Mouse (Mus musculus) liver, embryonic 14.5 days (tissue): ENCODE measurements around the gene Olfr187.

Experiments used
- CTCF ChIP-seq: IDR thresholded peaks from 2 replicates; pipeline ENCODE4 v1.5.1; 2016; ENCODE audit warnings: antibody characterized with exemption, low read depth, control low read depth
- EP300 ChIP-seq: IDR thresholded peaks from 2 replicates; pipeline ENCODE4 v1.6.1; 2016; ENCODE audit warnings: antibody characterized with exemption, low read depth

- no peak for TF ChIP-seq CTCF
- TF ChIP-seq EP300 = no peak
Observed at GRCm38 (mm10) chr16:59047579-59047978, 8.0 kb upstream of the Olfr187 start.
